8 mouse cellular contexts compared by ENCODE assay signal in the genomic region with DNA sequence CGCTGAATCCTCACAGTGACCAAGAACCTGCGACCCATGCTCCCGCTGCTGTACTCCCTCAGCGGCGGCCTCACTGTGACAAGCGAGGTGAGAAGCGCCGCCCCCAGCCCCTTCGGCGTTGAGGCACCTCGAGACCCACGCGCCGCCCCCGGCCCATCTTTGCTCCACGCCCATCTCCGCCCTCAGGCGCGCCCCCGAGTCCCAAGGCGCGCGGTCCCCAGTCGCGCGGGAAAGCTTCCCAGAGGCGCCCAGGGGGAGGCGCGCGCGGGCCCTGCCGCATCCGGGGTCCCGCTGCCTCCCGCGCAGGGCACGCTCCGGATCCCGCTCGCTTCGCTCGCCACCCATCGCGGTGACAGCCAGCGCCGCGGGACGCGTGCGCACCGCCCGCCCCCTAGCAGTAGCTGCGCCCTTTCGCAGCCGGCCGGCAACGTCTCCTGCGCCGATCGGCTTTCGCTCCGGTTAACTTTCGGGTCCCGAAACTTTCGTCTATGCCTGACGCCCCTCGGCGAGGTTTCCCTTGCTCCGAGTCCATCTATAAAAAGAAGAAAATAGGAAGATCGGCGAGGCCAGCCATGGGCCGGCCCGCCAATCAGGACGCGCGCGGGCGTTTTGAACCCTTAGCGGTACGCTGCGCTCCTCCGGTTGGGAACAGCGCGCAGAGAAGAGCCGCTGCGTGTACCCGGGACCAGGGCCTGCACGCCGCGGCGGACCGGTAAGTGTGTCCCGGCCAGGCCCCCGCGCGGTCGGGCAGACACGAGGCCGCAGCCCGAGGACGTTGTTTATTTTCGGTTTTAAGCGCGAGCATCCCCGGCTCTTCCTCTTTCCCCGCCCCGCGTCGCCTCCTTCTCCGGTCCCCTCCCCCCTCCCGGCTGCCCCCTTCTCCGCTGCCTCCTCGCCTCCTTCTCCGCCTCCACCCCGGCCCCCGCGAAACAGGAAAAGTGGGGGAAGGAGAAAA. TPM values are rescaled to one million over a fixed set of nuclear protein-coding genes. Genes with fewer than 3 reads are reported as not detected.
DNase-seq lines count a peak whose midpoint lies in the region; ATAC-seq and TF ChIP-seq lines count a peak whose summit lies in the region.

TSS of gene Cdkn2a (minus strand) at position 168 of the 955 bp plus-strand sequence.

- TF ChIP-seq CTCF in cerebellum, adult 2 months (IDR thresholded peaks at IDR 0.05; ENCODE audit: borderline replicate concordance, insufficient read depth, low read depth, low read length) = no peak
- TF ChIP-seq CTCF in gastrocnemius, adult 2 months (IDR thresholded peaks at IDR 0.05) = peak; percentile 61

- under 1% methylated on average over 110 of the region's 117 CpGs for WGBS in cerebellum, adult 2 months
- under 1% methylated on average over 105 of the region's 117 CpGs for WGBS in hindbrain, embryonic 13.5 days

- H3K4me1 ChIP-seq in cerebellum, adult 2 months (ENCODE audit: control insufficient read depth, insufficient read depth, low read length) = peaks cover 4% of the 10 kb centered on the region; the same call in 1 of the 2 replicates
- H3K4me1 ChIP-seq in hindbrain, embryonic 13.5 days (replicated peaks) = peaks cover 17% of the 10 kb centered on the region

- no peaks in the 10 kb centered on the region for H3K36me3 ChIP-seq in hindbrain, embryonic 13.5 days

- intact Hi-C loops in gastrocnemius, adult 2 months (cut with DNase I) = no loop called here

- peaks cover 6% of the 10 kb centered on the region; the same call in 1 of the 2 replicates for H3K27me3 ChIP-seq in cerebellum, adult 2 months (ENCODE audit: control insufficient read depth, insufficient read depth, low read length)
- peaks cover 92% of the 10 kb centered on the region for H3K27me3 ChIP-seq in hindbrain, embryonic 13.5 days

- no peak for TF ChIP-seq POLR2A in cerebellum, adult 2 months (IDR thresholded peaks at IDR 0.05; ENCODE audit: borderline replicate concordance, insufficient read depth, low read length)

- peak within 1 kb of the TSS; percentile 53 for H3K9ac ChIP-seq in hindbrain, embryonic 13.5 days

- H3K4me2 ChIP-seq in hindbrain, embryonic 13.5 days = peak within 1 kb of the TSS; percentile 69

- peak; percentile 88 for ATAC-seq in hindbrain, embryonic 13.5 days (ENCODE audit: low FRiP score)

- no peak within 1 kb of the TSS for H3K27ac ChIP-seq in cerebellum, adult 2 months (ENCODE audit: insufficient read depth, low read length)
- H3K27ac ChIP-seq in gastrocnemius, adult 2 months = peak within 1 kb of the TSS; percentile 67; the same call in 1 of the 2 replicates
- H3K27ac ChIP-seq in hindbrain, embryonic 13.5 days = no peak within 1 kb of the TSS

- DNase-seq in R1 (ENCODE audit: low read depth, low spot score) = peak; percentile 93
- peak; percentile 33 to 50 for DNase-seq in cerebellum, adult 2 months
- peak; percentile 76 for DNase-seq in gastrocnemius, adult 2 months
- DNase-seq in layer of hippocampus, postnatal 36 days = peak; percentile 42 to 48
- peak; percentile 54 for DNase-seq in lung, postnatal 14 days
- DNase-seq in retina, postnatal 1 day = peak; percentile 92
- DNase-seq in urinary bladder, postnatal 36 days (ENCODE audit: low spot score in 2 of 2) = peak; percentile 41 to 42

- peak within 1 kb of the TSS; percentile 54 for H3K4me3 ChIP-seq in cerebellum, adult 2 months (replicated peaks; ENCODE audit: insufficient read depth, low read depth, low read length)
- H3K4me3 ChIP-seq in gastrocnemius, adult 2 months = peak within 1 kb of the TSS; percentile 93
- H3K4me3 ChIP-seq in hindbrain, embryonic 13.5 days = peak within 1 kb of the TSS; percentile 49

- H3K9me3 ChIP-seq in hindbrain, embryonic 13.5 days = no peaks in the 10 kb centered on the region

RNA-seq across cellular contexts. Expression of gene Cdkn2a, which starts in this region (rescaled TPM):
- 0.16 TPM in 1 of 2 replicates, not detected in the other for polyA plus RNA-seq in cerebellum, adult 2 months (2012; rRNA removed)
- total RNA-seq in gastrocnemius, adult 2 months (2021) = not detected
- polyA plus RNA-seq in hindbrain, embryonic 13.5 days (2015; fragmentation: Nextera tagmentation; extraction: Ambion mirVana) = not detected in 2 replicates
- total RNA-seq in layer of hippocampus, postnatal 36 days (2021) = not detected

Comparison
In these comparisons a context has a peak if more than half of its experiments do, and no peak if none do; other contexts are left out.
1. Peak in DNase-seq and H3K4me3 ChIP-seq in cerebellum, adult 2 months; RNA of the gene not detected or under 1 TPM.
2. Peak in DNase-seq, H3K4me3 ChIP-seq and H3K27ac ChIP-seq in gastrocnemius, adult 2 months; RNA of the gene not detected or under 1 TPM.
3. Peak in ATAC-seq, H3K4me3 ChIP-seq, H3K9ac ChIP-seq and H3K4me2 ChIP-seq in hindbrain, embryonic 13.5 days; RNA of the gene not detected or under 1 TPM.
4. Peak in DNase-seq in layer of hippocampus, postnatal 36 days; RNA of the gene not detected or under 1 TPM.
5. DNase-seq: peak in every context shown above with its lines; median percentile 93 in R1; 92 in retina, postnatal 1 day; 76 in gastrocnemius, adult 2 months; 54 in lung, postnatal 14 days; 45 in layer of hippocampus, postnatal 36 days; 42 in cerebellum, adult 2 months; 42 in urinary bladder, postnatal 36 days.